Mouse (Mus musculus) liver, embryonic 14.5 days (tissue): ENCODE data around the gene Odf2l. TPM values are rescaled to one million over a fixed set of nuclear protein-coding genes. Genes with fewer than 3 reads are reported as not detected.

Source experiments
- ATAC-seq: fragments of 200-750 bp; cut with Nextera tagmentation; 2 replicates; pipeline ENCODE4 v1.8.0; 2017; ENCODE audit warnings: moderate number of reproducible peaks, mild to moderate bottlenecking, moderate library complexity; ENCODE audit not compliant: insufficient read depth
- DNase-seq, 3 experiments: peaks; one replicate each; pipeline ENCODE4 v3.0.0-alpha.2; 2012 to 2013; ENCODE audit warnings: low read depth in 3 of 3, low spot score in 3 of 3
- H3K27ac ChIP-seq: fragments of 300-500 bp; sonication (generic); 2 replicates; pipeline ENCODE4 v1.5.1; 2014; ENCODE audit warnings: moderate library complexity, mild to moderate bottlenecking, control low read depth, inconsistent platforms
- H3K27me3 ChIP-seq: fragments of 300-500 bp; sonication (generic); 2 replicates; pipeline ENCODE4 v1.6.1; 2014; ENCODE audit warnings: mild to moderate bottlenecking, low read length, moderate library complexity; ENCODE audit not compliant: control insufficient read depth, insufficient read depth
- H3K36me3 ChIP-seq: fragments of 300-500 bp; sonication (generic); replicated peaks from 2 replicates; pipeline ENCODE4 v1.6.1; 2014; ENCODE audit warnings: low read depth; ENCODE audit not compliant: control insufficient read depth, insufficient read depth
- H3K4me1 ChIP-seq, 2 experiments: fragments of 200-500 bp in 1 of 2; fragments of 300-500 bp in 1 of 2; sonication (generic) in 1 of 2; replicated peaks; 2 replicates each; pipeline ENCODE4 v1.6.1; 2012 to 2014; ENCODE audit warnings: antibody characterized with exemption in 1 of 2, inconsistent platforms in 1 of 2, low read length in 1 of 2; ENCODE audit not compliant: control insufficient read depth in 2 of 2, insufficient read depth in 2 of 2
- H3K4me2 ChIP-seq: fragments of 300-500 bp; sonication (generic); 2 replicates; pipeline ENCODE4 v1.6.1; 2014; ENCODE audit warnings: low read depth, mild to moderate bottlenecking, control low read depth, moderate library complexity
- H3K4me3 ChIP-seq, 2 experiments: fragments of 200-500 bp in 1 of 2; fragments of 300-500 bp in 1 of 2; sonication (generic) in 1 of 2; 2 replicates each; pipeline ENCODE4 v1.5.1; 2012 to 2014; ENCODE audit warnings: low read depth in 2 of 2, low read length in 2 of 2, mild to moderate bottlenecking in 2 of 2, control low read depth in 1 of 2, inconsistent platforms in 1 of 2, moderate library complexity in 1 of 2; ENCODE audit not compliant: insufficient read depth in 1 of 2
- H3K9ac ChIP-seq: fragments of 300-500 bp; sonication (generic); replicated peaks from 2 replicates; pipeline ENCODE4 v1.6.1; 2014; ENCODE audit warnings: mild to moderate bottlenecking, control low read depth, moderate library complexity
- H3K9me3 ChIP-seq: fragments of 300-500 bp; sonication (generic); 2 replicates; pipeline ENCODE4 v1.6.1; 2016; ENCODE audit warnings: low read length, mixed read lengths; ENCODE audit not compliant: control insufficient read depth
- CTCF ChIP-seq: IDR thresholded peaks from 2 replicates; pipeline ENCODE4 v1.5.1; 2016; ENCODE audit warnings: antibody characterized with exemption, low read depth, control low read depth
- EP300 ChIP-seq: IDR thresholded peaks from 2 replicates; pipeline ENCODE4 v1.6.1; 2016; ENCODE audit warnings: antibody characterized with exemption, low read depth
- WGBS: fragments of 180-500 bp; shearing (Covaris S2); extraction: QIAGEN DNeasy Blood & Tissue Kit; methylation state at CpG from one replicate; pipeline ENCODE4 v1.1.7; 2014; ENCODE audit not compliant: insufficient replicate concordance; 5-methylcytosine and 5-hydroxymethylcytosine counted together
- polyA plus RNA-seq, 2 experiments: library from polyadenylated mRNA; depleted of rRNA in 1 of 2; stranded (reverse) in 1 of 2; unstranded in 1 of 2; fragments of >200 nt; fragmentation: Nextera tagmentation in 1 of 2; extraction: Ambion mirVana in 1 of 2; gene quantifications; 2 replicates each; pipeline versions ENCODE4 v1.2.1 to v1.2.3; 2012 to 2014

The Odf2l gene
- polyA plus RNA-seq, 2 experiments, result 5.6 to 7.6 TPM

DNA sequence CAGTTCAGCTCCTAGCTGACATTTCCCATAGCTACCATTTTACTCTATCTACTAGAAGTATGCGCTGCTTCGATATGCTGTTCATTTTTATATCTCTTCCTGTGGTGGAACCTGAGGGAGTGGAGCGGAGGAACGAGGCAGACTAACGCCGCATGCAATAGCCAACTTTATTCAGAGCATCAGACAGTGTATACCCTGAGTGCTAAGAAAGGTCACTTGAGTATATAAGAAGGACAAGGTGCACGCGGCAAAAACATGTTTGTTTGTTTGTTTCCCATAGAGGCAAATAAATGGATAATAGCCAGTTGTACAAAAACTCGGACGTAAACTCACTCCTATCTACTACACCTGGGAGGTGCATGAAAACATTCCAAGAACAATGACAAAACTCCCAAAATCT lies 751 bp upstream of the Odf2l start:
- Histone ChIP-seq H3K4me1 (peaks cover 5 to 12% of the 10 kb centered on the region in 2 experiments; a peak in 1 of 4 replicates), H3K27me3 (no peaks in the 10 kb centered on the region), H3K36me3 (no peaks in the 10 kb centered on the region), H3K4me2 (peak overlapping the region; percentile 63), H3K9me3 (no peaks in the 10 kb centered on the region), H3K27ac (no peak overlapping the region; the same call in 1 of the 2 replicates), H3K4me3 (peak overlapping the region in 1 of 2 experiments; percentile 80; a peak in 2 of 4 replicates), H3K9ac (no peak overlapping the region)
- DNase-seq (no peak), ATAC-seq (no peak)
- no peak for TF ChIP-seq EP300
- no peak for TF ChIP-seq CTCF
- WGBS, result 73% methylated on average over 10 of the region's 10 CpGs

DNA sequence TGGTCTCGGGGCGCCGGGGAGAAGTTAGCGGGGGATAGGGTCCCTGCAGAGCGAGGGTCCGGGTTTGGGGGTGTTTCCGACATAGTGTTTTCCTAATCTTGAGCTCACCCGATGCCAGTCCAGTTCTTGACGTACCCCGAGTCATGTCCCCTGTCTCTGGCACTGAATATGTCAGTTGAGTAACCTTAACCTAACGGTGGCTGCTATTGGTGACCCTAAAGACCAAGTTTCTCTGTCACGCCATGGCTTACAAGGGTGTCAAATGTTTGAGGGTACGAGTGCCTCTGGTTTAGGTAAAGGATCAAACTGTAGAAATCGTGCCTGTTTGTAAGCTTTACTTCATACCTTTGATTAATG lies 592 bp downstream of the Odf2l start:
- no peak for TF ChIP-seq CTCF
- DNase-seq (no peak), ATAC-seq (peak; percentile 19)
- Histone ChIP-seq H3K27me3 (no peaks in the 10 kb centered on the region), H3K36me3 (no peaks in the 10 kb centered on the region), H3K4me2 (peak overlapping the region; percentile 63), H3K4me1 (peaks cover 5 to 12% of the 10 kb centered on the region in 2 experiments; a peak in 1 of 4 replicates), H3K27ac (peak overlapping the region; percentile 57), H3K9ac (peak overlapping the region; percentile 81), H3K9me3 (no peaks in the 10 kb centered on the region), H3K4me3 (peak overlapping the region; percentile 80 to 98)
- WGBS, result 6% methylated on average over 14 of the region's 14 CpGs

DNA sequence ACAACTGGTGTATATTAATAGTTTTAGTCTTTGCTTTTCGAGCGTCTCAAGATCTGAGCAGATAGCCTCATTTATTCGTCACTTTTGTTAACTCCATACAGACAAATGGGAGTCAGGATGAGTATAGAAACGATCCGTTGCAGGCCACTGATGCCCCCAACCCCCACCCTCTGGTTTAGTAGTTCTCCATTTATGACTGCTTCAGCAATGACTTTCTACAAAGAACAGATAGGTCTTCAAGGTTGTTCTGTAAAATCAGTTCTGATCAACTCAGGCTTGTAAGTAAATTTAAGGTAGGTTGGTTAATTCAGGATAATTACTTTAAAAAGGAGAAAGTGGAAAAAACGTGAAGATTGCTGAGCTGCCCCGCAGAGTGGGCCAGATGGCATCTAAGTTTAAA lies 1.0 kb downstream of the Odf2l start:
- DNase-seq (no peak), ATAC-seq (no peak)
- 58% methylated on average over 7 of the region's 7 CpGs for WGBS
- TF ChIP-seq EP300 (no peak), CTCF (no peak)
- no peaks in the 10 kb centered on the region for H3K36me3 ChIP-seq
- peak overlapping the region; percentile 63 for H3K4me2 ChIP-seq
- peak overlapping the region; percentile 81 for H3K9ac ChIP-seq
- H3K27ac ChIP-seq, result no peak overlapping the region
- no peaks in the 10 kb centered on the region for H3K9me3 ChIP-seq
- H3K27me3 ChIP-seq, result no peaks in the 10 kb centered on the region
- H3K4me3 ChIP-seq, result peak overlapping the region in 1 of 2 experiments; percentile 80; a peak in 2 of 4 replicates
- peaks cover 5 to 12% of the 10 kb centered on the region in 2 experiments; a peak in 1 of 4 replicates for H3K4me1 ChIP-seq

DNA sequence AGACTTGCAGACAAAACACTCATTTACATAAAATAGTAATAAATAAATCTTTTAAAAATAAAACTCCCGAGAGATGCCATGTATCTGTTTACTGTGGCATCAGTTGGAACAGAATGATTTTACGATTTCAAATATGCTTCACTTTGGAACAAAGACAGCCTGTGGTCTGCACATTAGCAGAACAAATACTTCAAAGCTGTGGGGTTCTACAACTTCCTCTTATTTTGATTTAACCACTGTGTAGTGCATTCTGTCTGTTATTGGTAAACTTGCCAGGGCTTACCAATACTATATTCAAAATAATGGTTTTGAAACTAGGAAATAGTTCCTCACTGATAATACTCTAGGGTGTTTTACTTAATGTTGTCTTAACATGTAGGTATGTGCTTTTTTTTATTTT lies 8.2 kb downstream of the Odf2l start:
- peaks cover 2% of the 10 kb centered on the region; the same call in 1 of the 2 replicates for H3K36me3 ChIP-seq
- ATAC-seq (no peak), DNase-seq (no peak)
- H3K4me3 ChIP-seq, result no peak overlapping the region
- H3K9ac ChIP-seq, result no peak overlapping the region
- no peak overlapping the region for H3K27ac ChIP-seq
- no peaks in the 10 kb centered on the region for H3K4me1 ChIP-seq
- TF ChIP-seq CTCF, result no peak
- TF ChIP-seq EP300, result no peak
- WGBS, result 63% methylated on average over 2 of the region's 2 CpGs
- H3K4me2 ChIP-seq, result no peak overlapping the region
- no peaks in the 10 kb centered on the region for H3K27me3 ChIP-seq
- no peaks in the 10 kb centered on the region for H3K9me3 ChIP-seq

DNA sequence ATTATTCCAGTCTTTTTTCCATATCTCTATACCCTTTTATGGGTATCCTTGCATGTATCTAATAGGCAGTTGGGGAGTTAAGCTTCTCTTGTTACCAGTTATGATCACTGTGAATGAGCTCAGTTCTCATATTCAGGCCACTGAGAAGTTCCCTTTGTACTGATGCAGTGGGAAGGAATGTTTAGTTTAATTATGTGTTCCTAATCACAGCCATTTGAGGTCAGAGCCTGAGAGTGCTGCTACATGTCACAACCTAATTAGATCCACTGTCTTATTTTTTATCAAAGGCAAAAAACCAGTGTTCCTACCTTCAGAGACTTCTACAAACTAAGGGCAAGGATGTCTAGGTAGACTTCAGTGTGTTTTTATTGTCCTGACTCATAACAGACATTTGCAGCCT lies 11.0 kb downstream of the Odf2l start:
- DNase-seq (no peak), ATAC-seq (no peak)
- Histone ChIP-seq H3K27ac (no peak overlapping the region), H3K4me1 (no peaks in the 10 kb centered on the region), H3K4me2 (no peak overlapping the region), H3K36me3 (peaks cover 2% of the 10 kb centered on the region; the same call in 1 of the 2 replicates), H3K4me3 (no peak overlapping the region), H3K9me3 (no peaks in the 10 kb centered on the region), H3K9ac (no peak overlapping the region), H3K27me3 (no peaks in the 10 kb centered on the region)
- TF ChIP-seq CTCF (no peak), EP300 (no peak)
